Mouse (Mus musculus) thymus, postnatal 25 days (tissue): ENCODE measurements around the gene Prdm16.

Experiments used
- DNase-seq: peaks from one replicate; pipeline ENCODE4 v3.0.0; 2022

Prdm16 gene

DNA sequence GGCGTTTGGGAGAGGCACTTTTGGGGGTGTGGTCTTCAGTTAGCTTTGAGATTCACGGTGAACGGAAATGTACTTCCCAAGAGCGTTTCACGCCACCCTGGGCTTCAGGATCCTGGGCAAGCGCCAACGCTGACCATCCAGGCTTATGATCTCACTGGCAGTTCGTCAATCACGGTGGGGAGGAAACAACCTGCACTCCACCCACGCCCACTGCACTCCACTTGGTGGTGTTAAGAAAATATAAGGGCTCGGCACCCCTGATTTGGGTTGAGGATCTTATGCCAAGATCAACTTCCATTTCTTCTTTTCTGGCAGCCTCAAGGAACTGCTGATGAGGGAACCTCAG is 323.1 kb downstream of the Prdm16 start:
- DNase-seq, result no peak

DNA sequence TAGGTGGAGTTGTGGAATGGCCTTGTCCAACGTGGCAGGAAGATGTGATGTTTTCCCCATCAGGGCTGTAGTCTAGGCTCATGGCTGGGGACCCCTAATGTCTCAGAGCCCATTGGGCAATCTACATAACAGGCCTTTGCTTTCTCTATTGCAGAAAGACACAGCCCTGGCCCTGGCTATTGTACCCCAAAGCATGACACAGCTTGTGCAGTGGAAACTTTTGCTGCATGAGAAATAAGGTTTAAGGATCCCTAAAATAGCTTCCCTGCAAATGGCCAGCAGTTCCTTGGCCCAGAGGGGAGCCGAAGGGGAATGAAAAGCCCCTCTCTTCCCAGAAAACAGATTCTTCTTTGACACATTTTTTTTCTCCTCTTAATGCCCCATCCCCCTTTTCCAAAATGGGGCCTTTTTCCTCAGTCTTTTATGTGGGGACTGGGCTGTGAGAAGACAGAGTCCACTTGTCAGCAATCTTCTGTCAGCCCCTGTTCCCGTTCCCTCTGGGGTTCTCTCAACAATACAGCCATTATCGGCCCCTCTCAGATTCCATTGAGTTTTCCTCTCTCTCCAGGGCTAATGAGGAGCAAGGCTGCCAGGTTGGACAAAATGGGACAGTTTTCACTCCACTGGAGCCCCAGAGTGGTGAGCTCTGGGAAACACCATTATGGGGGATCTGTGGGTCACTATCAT is 323.6 kb downstream of the Prdm16 start:
- no peak for DNase-seq

GRCm38 (mm10) chr4:154312143-154312812 is 324.4 kb downstream of the Prdm16 start:
- no peak for DNase-seq

GRCm38 (mm10) chr4:154310576-154311262 is 326.0 kb downstream of the Prdm16 start:
- DNase-seq, result no peak

- no peak for DNase-seq
Observed at GRCm38 (mm10) chr4:154309131-154309530, 327.5 kb downstream of the Prdm16 start.

DNA sequence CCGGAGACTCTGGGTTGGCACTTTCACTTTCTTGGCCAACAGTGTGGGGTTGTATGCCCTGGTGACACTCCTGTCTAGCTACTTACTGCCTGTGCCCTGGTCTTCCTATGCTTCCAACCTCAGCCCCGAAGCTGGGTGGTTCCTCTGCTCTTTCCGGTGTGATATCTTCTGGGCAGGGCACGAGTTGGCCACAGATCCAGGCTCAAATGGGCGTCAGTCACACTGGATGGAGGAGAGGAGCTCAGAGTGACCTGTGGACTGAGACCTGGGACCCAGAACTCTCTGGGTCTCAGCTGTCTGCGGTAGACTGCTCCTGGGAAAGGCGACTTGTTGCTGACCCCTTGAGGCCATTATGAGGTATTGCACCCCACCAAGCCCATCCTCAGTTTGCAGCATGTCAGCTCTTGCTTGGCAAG is 335.2 kb downstream of the Prdm16 start, which contains the start of gene Arhgef16:
Arhgef16 (minus strand) TSS at position 211 of the 416 bp plus-strand sequence.
- peak; percentile 23 for DNase-seq

DNA sequence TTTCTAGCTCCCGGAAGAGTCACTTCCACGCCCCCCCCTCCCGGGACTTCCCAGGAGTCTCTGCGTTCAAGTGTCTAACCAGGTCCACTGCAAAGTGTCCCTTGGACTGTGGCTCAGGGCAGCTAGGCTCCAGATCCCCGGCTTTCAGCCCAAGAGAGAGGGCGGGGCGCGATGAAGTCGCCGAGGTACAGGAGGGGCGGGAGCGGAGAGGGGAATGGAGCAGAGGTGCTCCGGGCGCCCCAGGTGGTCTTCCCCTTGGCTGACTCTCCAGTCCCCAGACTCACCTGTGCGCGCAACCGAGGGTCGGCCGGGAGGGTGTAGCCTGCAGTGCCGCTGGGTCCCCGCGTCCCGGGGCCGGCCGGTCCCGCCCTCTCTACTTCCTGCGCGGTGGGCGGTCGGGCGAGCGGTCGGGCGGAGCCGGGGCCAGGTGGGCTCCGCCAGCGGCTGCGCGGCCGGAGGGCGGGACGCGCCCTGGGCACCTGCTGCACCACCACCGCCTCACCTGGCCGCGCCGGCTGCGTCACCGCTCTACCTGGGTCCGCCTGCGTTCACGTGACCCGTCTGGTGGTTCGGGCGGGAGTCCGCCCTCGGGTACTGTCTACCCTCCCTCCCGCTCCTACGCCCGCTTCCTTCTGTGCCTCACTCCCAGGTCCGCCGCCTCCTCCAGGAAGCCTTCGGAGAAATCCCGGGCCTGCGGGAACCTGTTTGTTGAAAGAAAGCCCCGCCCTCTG is 337.0 kb downstream of the Prdm16 start:
- no peak for DNase-seq

GRCm38 (mm10) chr4:154297761-154298160 is 338.9 kb downstream of the Prdm16 start:
- DNase-seq, result no peak

DNA sequence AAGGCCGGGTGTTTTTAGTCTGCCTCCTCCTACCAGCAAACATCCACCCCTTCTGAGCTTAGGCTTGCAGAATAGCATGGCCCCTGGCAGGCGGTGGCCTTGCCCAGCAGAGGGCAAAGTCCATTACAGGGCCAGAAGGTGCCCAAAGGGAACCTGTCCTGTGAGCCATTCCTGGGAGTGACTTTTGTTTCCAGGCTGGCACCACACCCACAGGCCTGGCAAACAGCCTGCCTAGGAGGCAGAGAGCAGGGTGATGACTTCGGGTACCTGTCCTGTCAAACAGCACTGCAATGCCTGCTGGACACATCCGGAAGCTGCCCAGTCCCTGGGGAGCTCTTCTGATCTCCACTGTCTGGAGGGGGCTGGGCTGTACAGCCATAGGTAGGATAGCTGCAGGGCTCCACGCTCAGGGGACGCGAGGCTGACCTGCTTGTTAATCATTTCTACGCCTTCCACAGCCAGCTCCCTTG is 342.4 kb downstream of the Prdm16 start:
- no peak for DNase-seq

- no peak for DNase-seq
Observed at GRCm38 (mm10) chr4:154293735-154294201, 342.9 kb downstream of the Prdm16 start.

DNA sequence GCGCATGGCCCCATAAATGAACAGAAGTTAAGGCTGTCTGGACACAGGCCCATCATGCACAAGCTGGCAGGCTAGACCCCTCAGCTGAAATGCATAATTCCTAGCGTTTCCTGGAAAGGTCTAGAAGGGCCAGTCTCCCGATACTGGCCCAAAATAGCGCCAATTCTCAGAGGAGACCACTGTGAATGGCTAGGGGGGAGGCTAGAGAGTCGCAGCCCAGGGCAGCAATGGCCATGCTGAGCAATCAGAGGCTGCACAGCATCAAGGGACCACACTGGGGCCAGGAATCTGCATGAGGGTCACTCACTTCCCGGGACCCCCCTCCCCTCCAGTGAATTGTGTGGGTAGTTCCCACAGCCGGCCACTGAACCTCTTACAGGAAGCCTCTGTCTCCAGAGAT is 353.0 kb downstream of the Prdm16 start:
- no peak for DNase-seq

DNA sequence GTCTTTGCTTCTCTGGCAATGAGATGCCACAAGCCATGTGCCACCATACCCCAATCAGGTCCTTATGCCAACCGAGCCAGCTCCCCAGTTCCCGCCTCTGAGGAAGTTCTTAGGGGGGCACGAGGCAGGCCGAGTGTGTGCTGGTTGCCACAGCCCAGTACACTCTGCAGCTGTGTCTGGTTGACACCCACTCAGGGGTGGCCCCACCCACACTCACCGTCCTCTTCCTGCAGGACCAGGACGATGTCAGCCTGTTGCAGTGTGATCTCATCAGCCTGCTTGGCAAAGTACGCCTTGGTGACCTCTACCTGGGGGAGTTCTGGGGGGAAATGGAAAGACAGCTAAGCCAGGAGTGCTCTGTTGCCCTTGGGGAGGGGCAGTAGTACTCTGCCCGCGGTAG is 357.2 kb downstream of the Prdm16 start:
- DNase-seq, result no peak

DNA sequence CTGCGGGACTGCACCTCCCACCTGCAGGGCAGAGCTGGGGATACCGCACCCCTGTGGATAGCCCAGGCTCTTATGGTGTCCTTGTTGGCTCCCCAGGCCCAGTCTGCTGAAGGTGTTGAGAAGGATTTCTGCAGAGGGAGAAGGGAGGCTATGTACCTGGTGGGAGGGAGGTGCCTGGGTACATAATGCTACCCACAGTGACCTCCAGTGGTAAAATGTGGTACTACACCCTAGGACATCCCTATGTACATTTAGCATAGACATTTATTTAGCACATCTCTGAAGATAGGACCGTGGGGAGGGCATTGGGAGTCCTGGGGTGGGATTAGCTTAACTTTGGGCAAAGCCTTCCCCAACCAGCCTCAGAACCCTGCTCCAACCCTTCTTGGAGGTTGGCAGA is 363.7 kb downstream of the Prdm16 start:
- peak; percentile 33 for DNase-seq

- no peak for DNase-seq
Observed at GRCm38 (mm10) chr4:154269520-154269919, 367.2 kb downstream of the Prdm16 start.

GRCm38 (mm10) chr4:154267511-154267910 is 369.2 kb downstream of the Prdm16 start:
- DNase-seq, result no peak
